Mouse (Mus musculus) midbrain, embryonic 14.5 days (tissue): Measurements from ENCODE around the gene Dst. TPM values are rescaled to one million over a fixed set of nuclear protein-coding genes. Genes with fewer than 3 reads are reported as not detected.
A peak's percentile ranks its signal among the peaks of the same experiment; 100 is the strongest.

Experiments used
- ATAC-seq: fragments of 200-750 bp; cut with Nextera tagmentation; 2 replicates; pipeline ENCODE4 v1.8.0; 2017; ENCODE audit warnings: moderate number of reproducible peaks, moderate library complexity; ENCODE audit not compliant: low FRiP score, low TSS enrichment
- DNase-seq: peaks from one replicate; pipeline ENCODE4 v3.0.0-alpha.2; 2015
- H3K27ac ChIP-seq: fragments of 300-500 bp; sonication (generic); replicated peaks from 2 replicates; pipeline ENCODE4 v1.5.1; 2014; ENCODE audit warnings: mild to moderate bottlenecking, low read depth, low read length, moderate library complexity
- H3K27me3 ChIP-seq: fragments of 300-500 bp; sonication (generic); 2 replicates; pipeline ENCODE4 v1.6.1; 2014; ENCODE audit warnings: low read length, control low read depth, mixed read lengths; ENCODE audit not compliant: control insufficient read depth, insufficient read depth
- H3K36me3 ChIP-seq: fragments of 300-500 bp; sonication (generic); 2 replicates; pipeline ENCODE4 v1.6.1; 2014; ENCODE audit warnings: low read length, control low read depth; ENCODE audit not compliant: control insufficient read depth, insufficient read depth
- H3K4me1 ChIP-seq: fragments of 300-500 bp; sonication (generic); 2 replicates; pipeline ENCODE4 v1.6.1; 2014; ENCODE audit warnings: mild to moderate bottlenecking, antibody characterized with exemption, low read length, control low read depth; ENCODE audit not compliant: control insufficient read depth, insufficient read depth
- H3K4me2 ChIP-seq: fragments of 300-500 bp; sonication (generic); 2 replicates; pipeline ENCODE4 v1.6.1; 2014; ENCODE audit warnings: mild to moderate bottlenecking, low read length, moderate library complexity
- H3K4me3 ChIP-seq: fragments of 300-500 bp; sonication (generic); replicated peaks from 2 replicates; pipeline ENCODE4 v1.5.1; 2014; ENCODE audit warnings: low read depth, low read length
- H3K9ac ChIP-seq: fragments of 300-500 bp; sonication (generic); replicated peaks from 2 replicates; pipeline ENCODE4 v1.6.1; 2014; ENCODE audit warnings: mild to moderate bottlenecking, low read length, moderate library complexity
- H3K9me3 ChIP-seq: fragments of 300-500 bp; sonication (generic); 2 replicates; pipeline ENCODE4 v1.6.1; 2016; ENCODE audit warnings: low read length, control low read depth, mixed read lengths; ENCODE audit not compliant: control insufficient read depth
- WGBS: fragments of 180-500 bp; shearing (Covaris S2); extraction: QIAGEN DNeasy Blood & Tissue Kit; methylation state at CpG from one replicate; pipeline ENCODE4 v1.1.7; 2014; 5-methylcytosine and 5-hydroxymethylcytosine counted together
- polyA plus RNA-seq: library from polyadenylated mRNA; unstranded; fragments of >200 nt; fragmentation: Nextera tagmentation; extraction: Ambion mirVana; gene quantifications from 2 replicates; pipeline ENCODE4 v1.2.1, GENCODE M21; 2014

Dst gene
- polyA plus RNA-seq, 1 experiment from 2014 or later: 59.8 TPM

DNA sequence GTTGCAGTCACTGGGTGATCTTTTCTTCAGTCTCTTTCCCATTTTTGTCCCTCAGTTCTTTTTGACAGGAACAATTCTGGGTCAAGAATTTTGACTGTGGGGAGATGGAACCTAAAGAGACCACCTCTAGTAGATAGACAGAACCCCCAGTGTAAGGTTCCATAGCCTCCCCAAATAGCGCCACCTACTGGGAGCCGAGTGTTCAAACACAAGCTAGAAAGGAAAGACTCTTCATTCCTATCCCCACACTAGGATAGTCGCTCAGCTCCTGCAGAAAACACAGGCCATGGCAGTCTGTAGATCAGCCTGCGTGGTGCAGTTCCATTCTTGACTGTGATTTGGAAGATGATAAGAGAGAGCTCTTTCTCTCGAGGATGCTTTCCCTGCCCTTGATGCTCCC is 160.3 kb downstream of the Dst start:
- Histone ChIP-seq H3K9ac (no peak overlapping the region), H3K27me3 (no peaks in the 10 kb centered on the region), H3K4me1 (peaks cover 3% of the 10 kb centered on the region; the same call in 1 of the 2 replicates), H3K9me3 (no peaks in the 10 kb centered on the region), H3K27ac (no peak overlapping the region), H3K4me3 (no peak overlapping the region), H3K4me2 (no peak overlapping the region), H3K36me3 (no peaks in the 10 kb centered on the region)
- WGBS: 56% methylated on average over 5 of the region's 5 CpGs
- ATAC-seq: no peak
- peak; percentile 32 for DNase-seq

DNA sequence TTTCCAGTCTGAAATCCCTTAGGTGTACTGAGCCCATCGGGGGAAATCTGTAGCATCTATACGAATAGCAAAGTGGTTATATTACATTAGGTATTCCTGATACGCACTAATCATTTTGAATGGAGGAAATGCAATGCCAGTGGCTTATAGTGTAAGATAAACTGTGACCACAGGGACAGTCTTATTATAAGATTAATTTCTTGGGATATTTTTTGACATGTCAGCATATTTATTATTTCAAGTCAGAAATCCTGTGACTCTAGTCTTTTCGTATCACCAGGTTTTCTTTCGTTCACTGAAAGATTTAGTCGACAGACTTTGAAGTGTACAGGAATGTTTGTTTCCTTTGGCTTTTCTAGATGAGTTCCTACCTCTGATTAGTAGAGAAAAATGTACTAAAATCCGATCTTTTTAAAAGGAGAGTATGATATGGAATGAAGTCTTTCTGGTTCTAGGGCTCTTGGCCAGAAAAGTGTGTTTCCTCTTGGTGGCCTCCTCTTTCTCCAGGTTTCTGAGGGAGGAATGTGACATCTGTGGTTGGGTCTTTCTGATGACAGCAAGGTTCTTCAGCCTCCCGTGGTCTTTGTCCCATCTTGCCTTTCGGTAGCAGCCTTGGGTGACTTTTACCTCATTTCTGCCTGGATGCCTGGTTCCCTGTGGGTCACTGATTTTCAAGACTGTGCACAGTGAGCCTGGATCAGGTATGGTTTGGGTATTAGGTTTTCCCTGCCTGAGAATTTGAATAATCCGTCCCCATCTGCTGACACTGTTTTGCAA is 161.7 kb downstream of the Dst start:
- no peak for ATAC-seq
- Histone ChIP-seq H3K9ac (no peak overlapping the region), H3K27ac (no peak overlapping the region), H3K4me1 (peaks cover 10% of the 10 kb centered on the region; the same call in 1 of the 2 replicates), H3K27me3 (no peaks in the 10 kb centered on the region), H3K4me2 (no peak overlapping the region), H3K9me3 (no peaks in the 10 kb centered on the region), H3K4me3 (no peak overlapping the region), H3K36me3 (no peaks in the 10 kb centered on the region)
- WGBS: 85% methylated on average over 10 of the region's 10 CpGs
- DNase-seq: no peak

DNA sequence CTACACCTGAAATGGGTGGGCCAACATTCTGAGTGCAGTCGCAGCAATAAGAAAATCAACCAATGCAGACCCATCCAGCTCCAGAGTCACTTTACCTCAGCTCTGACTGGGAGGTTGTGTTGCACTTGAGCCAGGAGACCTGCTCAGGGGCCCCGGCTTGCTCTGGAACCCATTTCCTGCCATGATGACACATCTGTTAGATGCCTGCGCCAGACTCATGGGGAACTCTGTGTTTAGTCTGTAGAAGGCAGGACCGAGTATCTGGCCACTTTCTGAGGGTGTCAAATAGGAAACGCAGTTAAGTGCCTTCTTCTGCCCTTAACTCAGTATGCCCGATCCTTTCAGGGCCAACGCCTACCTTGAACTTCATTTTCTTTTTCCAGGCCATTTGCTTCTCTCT is 162.4 kb downstream of the Dst start:
- H3K4me2 ChIP-seq: no peak overlapping the region
- no peak overlapping the region for H3K4me3 ChIP-seq
- H3K4me1 ChIP-seq: peaks cover 15% of the 10 kb centered on the region; the same call in 1 of the 2 replicates
- no peak overlapping the region for H3K9ac ChIP-seq
- H3K36me3 ChIP-seq: no peaks in the 10 kb centered on the region
- H3K9me3 ChIP-seq: no peaks in the 10 kb centered on the region
- ATAC-seq (no peak), DNase-seq (no peak)
- no peaks in the 10 kb centered on the region for H3K27me3 ChIP-seq
- no peak overlapping the region for H3K27ac ChIP-seq
- WGBS: 94% methylated on average over 7 of the region's 7 CpGs

DNA sequence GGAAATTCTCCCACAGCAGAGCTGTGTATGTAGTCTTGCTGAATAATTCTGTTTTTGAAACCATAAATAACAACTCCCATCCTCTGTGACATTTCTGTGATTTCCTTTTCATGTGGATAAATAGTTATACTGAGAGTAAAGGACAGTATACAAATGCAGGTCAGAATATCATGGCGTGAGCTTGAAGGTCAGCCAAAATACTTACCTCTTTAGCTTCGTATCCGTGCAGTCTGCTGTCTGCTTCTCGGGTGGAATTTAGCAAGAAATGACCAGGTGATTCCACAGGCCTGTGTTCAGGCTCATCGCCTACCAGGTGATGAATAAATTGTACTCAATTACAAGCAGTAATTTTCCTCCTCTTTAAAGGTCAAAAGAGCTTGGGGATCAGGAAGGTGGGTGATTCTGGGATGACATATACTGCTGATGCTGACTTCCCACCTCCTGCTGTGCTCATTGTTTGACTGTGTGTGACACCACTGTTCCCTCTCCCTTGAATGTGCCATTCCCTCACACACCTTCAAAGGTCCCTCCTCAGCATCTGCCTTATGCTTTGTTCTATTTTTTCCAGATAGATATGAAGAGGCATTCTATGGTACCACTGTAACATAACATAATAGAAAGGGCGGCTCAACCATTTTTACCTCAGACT is 163.1 kb downstream of the Dst start:
- 88% methylated on average over 6 of the region's 6 CpGs for WGBS
- H3K4me1 ChIP-seq: peaks cover 15% of the 10 kb centered on the region; the same call in 1 of the 2 replicates
- no peak for ATAC-seq
- no peak overlapping the region for H3K4me2 ChIP-seq
- no peaks in the 10 kb centered on the region for H3K9me3 ChIP-seq
- no peak overlapping the region for H3K27ac ChIP-seq
- H3K27me3 ChIP-seq: no peaks in the 10 kb centered on the region
- H3K9ac ChIP-seq: no peak overlapping the region
- DNase-seq: no peak
- H3K4me3 ChIP-seq: no peak overlapping the region
- no peaks in the 10 kb centered on the region for H3K36me3 ChIP-seq

DNA sequence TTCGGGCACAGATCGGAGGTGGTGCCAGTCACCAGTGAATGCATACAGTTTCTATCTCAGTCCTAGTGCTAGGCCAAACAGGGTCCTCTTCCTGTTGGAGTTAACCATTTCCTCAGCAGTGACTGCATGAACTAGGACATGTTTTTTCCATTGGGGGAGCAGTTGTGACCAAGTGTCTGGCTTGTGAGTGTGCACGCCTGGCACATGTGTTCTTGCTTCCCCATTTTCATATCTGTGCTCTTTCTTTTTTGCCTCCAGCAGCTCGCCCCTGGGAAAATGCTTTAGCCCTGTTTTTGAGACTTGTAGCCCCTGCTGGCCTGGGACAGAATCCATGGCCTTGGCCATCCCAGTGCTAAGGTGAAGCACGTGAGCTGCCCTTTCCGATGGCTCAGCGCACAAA is 164.2 kb downstream of the Dst start:
- 90% methylated on average over 7 of the region's 7 CpGs for WGBS
- ATAC-seq: no peak
- Histone ChIP-seq H3K4me1 (peaks cover 15% of the 10 kb centered on the region; the same call in 1 of the 2 replicates), H3K4me2 (no peak overlapping the region), H3K9ac (no peak overlapping the region), H3K27ac (no peak overlapping the region), H3K27me3 (no peaks in the 10 kb centered on the region), H3K9me3 (no peaks in the 10 kb centered on the region), H3K4me3 (no peak overlapping the region), H3K36me3 (no peaks in the 10 kb centered on the region)
- DNase-seq: no peak

DNA sequence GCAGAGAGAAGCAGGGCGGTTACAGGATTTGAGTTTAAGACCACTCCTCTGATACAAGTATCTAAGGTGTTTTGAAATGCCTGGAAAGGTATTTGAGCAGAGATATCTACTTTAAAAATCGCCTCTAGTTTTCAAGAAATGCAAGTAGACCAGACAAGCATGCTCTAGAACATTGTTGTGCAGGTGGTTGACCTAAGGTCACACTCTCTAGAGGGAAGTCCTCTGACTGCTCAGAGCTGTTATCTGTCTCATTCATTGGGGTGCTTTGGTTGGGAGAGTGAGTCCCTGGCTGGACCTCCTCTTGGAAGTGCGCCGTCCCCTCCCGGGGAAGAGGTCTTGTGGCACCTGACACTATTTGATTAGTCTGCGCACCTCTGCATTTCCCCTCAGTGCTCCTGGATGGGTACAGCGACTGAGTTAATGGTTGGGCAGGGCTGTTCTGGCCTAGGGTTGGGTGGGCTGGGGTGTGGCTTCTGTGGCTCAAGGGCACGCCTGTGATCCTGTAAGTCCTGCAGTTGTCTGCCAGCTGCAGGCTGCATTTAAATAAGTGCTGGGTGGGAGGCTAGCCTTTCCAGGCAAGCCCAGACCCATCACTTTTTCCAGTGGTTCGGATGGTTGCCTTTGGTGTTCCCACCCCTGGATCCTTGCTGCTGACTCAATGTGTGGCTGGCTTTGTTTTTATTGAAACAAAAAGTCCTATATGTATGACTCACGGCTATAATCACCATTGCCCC is 165.6 kb downstream of the Dst start:
- DNase-seq: no peak
- H3K27ac ChIP-seq: no peak overlapping the region
- no peak overlapping the region for H3K4me3 ChIP-seq
- ATAC-seq: no peak
- peaks cover 15% of the 10 kb centered on the region; the same call in 1 of the 2 replicates for H3K4me1 ChIP-seq
- H3K27me3 ChIP-seq: no peaks in the 10 kb centered on the region
- no peak overlapping the region for H3K9ac ChIP-seq
- H3K36me3 ChIP-seq: no peaks in the 10 kb centered on the region
- H3K9me3 ChIP-seq: no peaks in the 10 kb centered on the region
- no peak overlapping the region for H3K4me2 ChIP-seq
- WGBS: 51% methylated on average over 10 of the region's 10 CpGs

DNA sequence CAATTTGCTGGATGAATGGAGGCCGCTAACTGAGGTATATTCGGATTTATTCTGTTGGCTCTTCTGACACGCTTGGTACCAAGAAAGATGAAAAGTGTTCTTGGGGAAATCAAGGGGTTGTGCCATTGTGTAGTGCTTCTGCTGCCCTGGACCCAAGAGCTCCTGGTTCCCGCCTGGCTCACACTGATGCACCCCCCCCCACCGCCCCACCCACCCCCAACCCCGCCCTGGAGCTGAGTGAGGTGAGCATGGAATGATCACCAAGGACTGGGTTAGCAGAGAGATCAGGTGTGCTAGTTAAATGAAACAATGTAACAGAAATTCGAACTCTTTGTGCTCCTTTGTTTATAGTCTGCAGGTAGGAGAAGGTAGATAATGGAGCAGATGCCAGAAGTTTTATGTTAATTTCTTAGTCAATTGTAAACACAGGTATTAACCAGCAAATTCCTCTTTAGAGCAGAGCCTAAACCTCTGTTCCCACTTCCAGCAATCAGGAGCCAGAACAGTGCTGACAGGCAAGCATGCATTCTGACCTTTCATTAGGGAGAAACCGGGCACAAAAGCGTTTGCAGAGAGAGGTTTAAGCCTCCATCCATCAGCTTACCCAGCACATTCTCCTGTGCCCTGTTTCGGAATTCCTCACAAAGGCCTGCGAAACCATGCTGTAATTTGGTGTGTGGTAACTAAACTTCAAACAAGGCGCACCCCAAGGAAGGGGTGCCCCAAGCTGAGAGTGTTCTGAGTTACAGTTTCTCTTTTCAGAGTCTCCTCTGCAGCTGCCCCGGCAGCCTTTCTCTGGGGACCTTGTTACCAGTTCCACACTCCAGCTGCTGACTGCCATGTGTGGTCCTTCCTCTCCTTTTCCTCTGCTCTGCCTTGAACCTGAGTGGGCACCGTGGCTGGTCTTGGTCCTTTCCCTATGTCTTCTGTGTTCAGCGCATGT is 166.5 kb downstream of the Dst start:
- ATAC-seq: no peak

More for the DNA sequence above, 166.5 kb downstream of the Dst start:
- Histone ChIP-seq H3K27me3 (no peaks in the 10 kb centered on the region), H3K9ac (no peak overlapping the region), H3K4me3 (no peak overlapping the region), H3K4me2 (no peak overlapping the region), H3K36me3 (no peaks in the 10 kb centered on the region), H3K27ac (no peak overlapping the region), H3K9me3 (no peaks in the 10 kb centered on the region), H3K4me1 (peaks cover 15% of the 10 kb centered on the region; the same call in 1 of the 2 replicates)
- 17% methylated on average over 15 of the region's 15 CpGs for WGBS
- peak; percentile 46 for DNase-seq
